Mouse (Mus musculus) neural tube, embryonic 14.5 days (tissue): Measurements from ENCODE around the gene Cfap61. TPM values are rescaled to one million over a fixed set of nuclear protein-coding genes. Genes with fewer than 3 reads are reported as not detected.

Experiments
- ATAC-seq: fragments of 200-750 bp; cut with Nextera tagmentation; 2 replicates; pipeline ENCODE4 v1.8.0; 2017; ENCODE audit warnings: low read depth, mild to moderate bottlenecking, moderate TSS enrichment, moderate library complexity
- H3K27ac ChIP-seq: fragments of 300-500 bp; sonication (generic); 2 replicates; pipeline ENCODE4 v1.5.1; 2014; ENCODE audit warnings: low read depth, mild to moderate bottlenecking, control low read depth, low read length, moderate library complexity, mixed read lengths
- H3K27me3 ChIP-seq: fragments of 300-500 bp; sonication (generic); 2 replicates; pipeline ENCODE4 v1.6.1; 2014; ENCODE audit warnings: low read length; ENCODE audit not compliant: control insufficient read depth, insufficient read depth
- H3K36me3 ChIP-seq: fragments of 300-500 bp; sonication (generic); 2 replicates; pipeline ENCODE4 v1.6.1; 2014; ENCODE audit warnings: low read length, mixed read lengths; ENCODE audit not compliant: control insufficient read depth, insufficient read depth
- H3K4me1 ChIP-seq: fragments of 300-500 bp; sonication (generic); 2 replicates; pipeline ENCODE4 v1.6.1; 2014; ENCODE audit warnings: low read length; ENCODE audit not compliant: control insufficient read depth, insufficient read depth
- H3K4me2 ChIP-seq: fragments of 300-500 bp; sonication (generic); 2 replicates; pipeline ENCODE4 v1.6.1; 2014; ENCODE audit warnings: mild to moderate bottlenecking, low read depth, low read length, control low read depth
- H3K4me3 ChIP-seq: fragments of 300-500 bp; sonication (generic); 2 replicates; pipeline ENCODE4 v1.5.1; 2014; ENCODE audit warnings: low read depth, low read length, control low read depth, mixed read lengths
- H3K9ac ChIP-seq: fragments of 300-500 bp; sonication (generic); replicated peaks from 2 replicates; pipeline ENCODE4 v1.6.1; 2014; ENCODE audit warnings: low read depth, mild to moderate bottlenecking, control low read depth, low read length, mixed read lengths
- H3K9me3 ChIP-seq: fragments of 300-500 bp; sonication (generic); 2 replicates; pipeline ENCODE4 v1.6.1; 2016; ENCODE audit warnings: low read length; ENCODE audit not compliant: control insufficient read depth
- WGBS: fragments of 180-500 bp; shearing (Covaris S2); extraction: QIAGEN DNeasy Blood & Tissue Kit; methylation state at CpG from one replicate; pipeline ENCODE4 v1.1.7; 2014; 5-methylcytosine and 5-hydroxymethylcytosine counted together
- polyA plus RNA-seq: library from polyadenylated mRNA; unstranded; fragments of >200 nt; fragmentation: Nextera tagmentation; extraction: Ambion mirVana; gene quantifications from 2 replicates; pipeline ENCODE4 v1.2.1, GENCODE M21; 2014

The Cfap61 gene
- polyA plus RNA-seq, 1 experiment from 2014 or later: 4.9 TPM

DNA sequence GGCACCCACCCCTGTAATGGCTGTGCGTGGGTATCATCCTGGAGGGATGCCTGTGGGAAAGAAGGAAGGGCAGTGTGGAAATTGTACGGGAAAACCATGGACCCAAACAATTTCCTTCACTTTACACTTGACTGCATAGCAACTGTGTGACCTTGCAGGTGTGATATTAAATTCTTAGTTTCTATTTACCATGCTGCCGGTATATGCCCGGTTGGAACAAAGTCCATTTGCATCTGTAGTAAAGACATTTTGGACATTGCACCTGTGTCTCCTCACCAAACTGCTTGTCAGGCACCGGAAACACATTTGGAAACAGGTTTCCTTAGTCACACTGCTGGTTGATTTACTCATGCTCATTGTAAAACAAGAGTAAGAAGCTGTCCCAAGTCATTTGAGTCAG, 109.1 kb downstream of the Cfap61 start:
- peaks cover 8% of the 10 kb centered on the region for H3K4me1 ChIP-seq
- H3K9ac ChIP-seq: no peak overlapping the region
- no peaks in the 10 kb centered on the region for H3K27me3 ChIP-seq
- no peak overlapping the region for H3K27ac ChIP-seq
- WGBS: 91% methylated on average over 5 of the region's 5 CpGs
- H3K4me3 ChIP-seq: no peak overlapping the region
- no peak for ATAC-seq
- no peaks in the 10 kb centered on the region for H3K36me3 ChIP-seq
- no peaks in the 10 kb centered on the region for H3K9me3 ChIP-seq
- no peak overlapping the region for H3K4me2 ChIP-seq

DNA sequence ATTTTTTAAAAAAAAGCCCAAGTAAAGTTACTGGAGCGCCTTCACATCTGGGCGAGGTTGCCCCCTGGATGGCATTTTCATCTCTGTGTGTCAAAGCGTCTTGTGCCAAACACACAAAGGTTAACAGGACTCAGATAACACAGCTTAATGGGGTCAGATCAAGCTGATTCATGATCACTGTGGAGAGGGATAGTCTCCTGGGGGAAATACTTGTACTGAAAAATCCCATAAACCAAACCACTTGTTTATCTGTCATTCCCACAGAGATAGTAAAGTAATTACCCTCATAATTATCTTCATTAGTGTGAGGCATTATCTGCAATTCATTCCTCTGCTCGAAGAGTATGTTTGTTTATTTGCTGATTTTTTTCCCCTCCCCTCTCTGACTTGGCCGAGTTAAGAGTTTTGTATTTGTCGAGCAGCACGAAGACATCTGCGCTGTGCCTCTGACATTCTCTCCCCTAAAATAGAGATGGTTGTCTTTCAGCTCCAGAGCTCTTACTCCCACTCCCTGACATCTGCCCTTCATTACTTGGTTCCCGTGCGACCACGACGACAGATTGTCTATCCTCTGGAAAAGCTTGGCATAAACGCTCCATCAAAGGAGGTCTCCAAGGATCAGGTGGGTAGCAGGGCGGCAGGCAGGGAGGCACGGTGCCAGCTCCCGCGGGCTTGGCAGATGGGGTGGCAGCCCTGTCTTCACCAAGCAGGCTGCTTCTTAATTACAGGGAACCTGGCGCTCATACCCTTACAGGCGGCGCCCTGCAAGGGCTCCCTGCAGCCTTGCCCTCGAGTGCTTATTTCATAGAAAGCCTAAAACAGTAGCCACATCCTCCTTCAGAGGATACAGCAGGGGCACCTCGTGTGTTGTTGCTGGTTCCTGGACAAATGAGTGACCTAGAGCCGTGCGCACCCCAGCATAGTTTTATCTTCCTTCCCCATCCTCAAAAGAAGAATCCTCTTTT, 110.6 kb downstream of the Cfap61 start:
- Histone ChIP-seq H3K4me1 (peaks cover 8% of the 10 kb centered on the region), H3K9me3 (no peaks in the 10 kb centered on the region), H3K27ac (no peak overlapping the region), H3K4me2 (peak overlapping the region; percentile 30; the same call in 1 of the 2 replicates), H3K27me3 (no peaks in the 10 kb centered on the region), H3K4me3 (no peak overlapping the region), H3K36me3 (no peaks in the 10 kb centered on the region), H3K9ac (no peak overlapping the region)
- 25% methylated on average over 24 of the region's 24 CpGs for WGBS
- ATAC-seq: peak; percentile 90

GRCm38 (mm10) chr2:146047691-146048090, 113.1 kb downstream of the Cfap61 start:
- Histone ChIP-seq H3K4me2 (no peak overlapping the region), H3K9ac (no peak overlapping the region), H3K27ac (no peak overlapping the region), H3K27me3 (no peaks in the 10 kb centered on the region), H3K36me3 (no peaks in the 10 kb centered on the region), H3K4me1 (peaks cover 8% of the 10 kb centered on the region), H3K4me3 (no peak overlapping the region), H3K9me3 (no peaks in the 10 kb centered on the region)
- 86% methylated on average over 4 of the region's 4 CpGs for WGBS
- no peak for ATAC-seq

- Histone ChIP-seq H3K4me3 (no peak overlapping the region), H3K27me3 (no peaks in the 10 kb centered on the region), H3K4me2 (no peak overlapping the region), H3K36me3 (no peaks in the 10 kb centered on the region), H3K9ac (no peak overlapping the region), H3K9me3 (no peaks in the 10 kb centered on the region), H3K27ac (no peak overlapping the region), H3K4me1 (peaks cover 8% of the 10 kb centered on the region)
- WGBS: 53% methylated on average over 17 of the region's 17 CpGs
- ATAC-seq: no peak
Measured at GRCm38 (mm10) chr2:146048221-146048829, 113.7 kb downstream of the Cfap61 start.

DNA sequence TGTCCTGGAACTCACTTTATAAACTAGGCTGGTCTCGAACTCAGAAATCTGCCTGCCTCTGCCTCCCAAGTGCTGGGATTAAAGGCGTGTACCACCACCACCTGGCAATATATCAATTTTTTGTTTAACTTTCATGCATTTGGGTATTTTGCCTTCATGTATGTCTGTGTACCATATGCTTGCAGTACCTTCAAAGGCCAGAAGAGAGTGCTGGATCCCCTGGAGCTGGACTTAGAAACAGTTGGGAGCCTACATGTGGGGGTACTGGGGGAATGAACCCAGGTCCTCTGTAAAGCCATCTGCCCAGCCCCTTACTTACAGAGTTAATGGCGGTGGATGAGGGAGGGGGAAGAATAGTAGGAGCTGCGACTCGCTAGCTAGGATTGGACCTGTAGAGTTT, 114.8 kb downstream of the Cfap61 start:
- H3K27me3 ChIP-seq: no peaks in the 10 kb centered on the region
- H3K4me1 ChIP-seq: peaks cover 8% of the 10 kb centered on the region; the same call in 1 of the 2 replicates
- no peaks in the 10 kb centered on the region for H3K36me3 ChIP-seq
- H3K4me2 ChIP-seq: no peak overlapping the region
- no peak for ATAC-seq
- no peaks in the 10 kb centered on the region for H3K9me3 ChIP-seq
- H3K27ac ChIP-seq: no peak overlapping the region
- no peak overlapping the region for H3K9ac ChIP-seq
- WGBS: 89% methylated on average over 5 of the region's 5 CpGs
- no peak overlapping the region for H3K4me3 ChIP-seq

DNA sequence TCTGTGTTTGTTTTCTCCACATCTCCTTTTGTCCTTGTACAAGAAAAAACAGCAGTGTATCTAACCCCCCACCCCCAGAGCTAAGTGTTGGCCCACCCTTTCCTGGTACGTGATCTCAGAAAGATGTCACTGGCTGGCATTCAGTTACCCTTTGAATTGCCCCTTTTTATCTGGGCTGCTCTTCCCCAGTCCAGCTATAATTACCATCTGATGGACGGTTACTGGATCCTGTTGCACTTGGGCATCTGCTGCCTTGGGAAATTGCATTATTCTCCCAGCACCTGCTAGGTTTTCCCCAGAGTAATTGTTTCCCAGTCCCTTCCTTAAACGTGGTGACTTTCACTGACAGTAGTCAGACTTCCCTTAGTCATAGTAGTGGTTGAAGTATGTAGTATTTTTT, 115.5 kb downstream of the Cfap61 start:
- 12% methylated on average over 3 of the region's 3 CpGs for WGBS
- Histone ChIP-seq H3K27me3 (no peaks in the 10 kb centered on the region), H3K4me1 (peaks cover 5% of the 10 kb centered on the region; the same call in 1 of the 2 replicates), H3K9ac (no peak overlapping the region), H3K36me3 (no peaks in the 10 kb centered on the region), H3K4me2 (no peak overlapping the region), H3K4me3 (no peak overlapping the region), H3K9me3 (no peaks in the 10 kb centered on the region), H3K27ac (no peak overlapping the region)
- no peak for ATAC-seq

DNA sequence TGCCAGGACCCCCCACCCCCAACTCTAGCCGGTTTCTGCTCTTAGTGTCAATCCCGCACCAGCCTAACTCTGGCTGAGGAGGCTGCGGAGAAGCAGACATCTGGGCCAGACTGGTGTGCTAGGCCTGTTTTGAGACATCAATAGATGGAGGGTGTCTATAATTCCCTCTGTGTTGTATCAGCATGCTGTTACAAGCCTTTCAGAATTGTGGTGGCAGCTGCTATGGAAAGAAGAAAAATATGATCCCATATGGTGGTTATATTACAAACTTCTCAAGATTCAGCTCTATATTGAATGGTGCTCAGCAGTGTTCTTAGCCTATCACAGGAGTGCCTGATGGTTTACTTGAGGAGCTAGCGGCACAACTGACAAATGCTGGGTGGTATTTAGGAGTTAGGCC, 116.8 kb downstream of the Cfap61 start:
- WGBS: 86% methylated on average over 4 of the region's 4 CpGs
- H3K4me1 ChIP-seq: no peaks in the 10 kb centered on the region
- H3K4me2 ChIP-seq: no peak overlapping the region
- no peak overlapping the region for H3K4me3 ChIP-seq
- H3K27me3 ChIP-seq: no peaks in the 10 kb centered on the region
- H3K9ac ChIP-seq: no peak overlapping the region
- H3K9me3 ChIP-seq: no peaks in the 10 kb centered on the region
- no peak for ATAC-seq
- H3K27ac ChIP-seq: no peak overlapping the region
- no peaks in the 10 kb centered on the region for H3K36me3 ChIP-seq

GRCm38 (mm10) chr2:146057123-146057522, 122.5 kb downstream of the Cfap61 start:
- no peaks in the 10 kb centered on the region for H3K36me3 ChIP-seq
- no peaks in the 10 kb centered on the region for H3K9me3 ChIP-seq
- 28% methylated on average over 4 of the region's 4 CpGs for WGBS
- no peak for ATAC-seq
- no peak overlapping the region for H3K9ac ChIP-seq
- no peak overlapping the region for H3K27ac ChIP-seq
- no peak overlapping the region for H3K4me3 ChIP-seq
- H3K27me3 ChIP-seq: no peaks in the 10 kb centered on the region
- no peak overlapping the region for H3K4me2 ChIP-seq
- H3K4me1 ChIP-seq: peaks cover 5% of the 10 kb centered on the region

DNA sequence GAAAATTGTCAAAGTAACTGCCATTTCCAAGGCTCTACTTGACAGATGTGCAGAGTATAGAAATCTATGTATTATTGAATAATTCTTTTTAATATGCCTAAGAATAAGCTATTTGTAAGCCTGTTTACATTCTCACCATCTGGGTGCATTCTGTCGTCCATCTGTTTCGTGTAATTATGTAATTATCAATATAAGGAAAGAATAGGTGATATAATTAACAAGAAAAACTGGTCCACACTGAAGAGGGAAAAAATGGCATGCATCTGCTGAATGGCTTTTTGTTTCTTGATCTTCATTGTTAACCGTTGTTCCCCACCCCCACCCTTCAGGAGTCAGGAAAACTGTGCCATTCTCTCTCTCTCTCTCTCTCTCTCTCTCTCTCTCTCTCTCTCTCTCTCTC, 124.2 kb downstream of the Cfap61 start:
- Histone ChIP-seq H3K4me3 (no peak overlapping the region), H3K27me3 (no peaks in the 10 kb centered on the region), H3K27ac (no peak overlapping the region), H3K4me2 (no peak overlapping the region), H3K9me3 (no peaks in the 10 kb centered on the region), H3K4me1 (peaks cover 14% of the 10 kb centered on the region), H3K36me3 (no peaks in the 10 kb centered on the region), H3K9ac (no peak overlapping the region)
- WGBS: 30% methylated on average over 3 of the region's 3 CpGs
- no peak for ATAC-seq
